Mouse (Mus musculus): ENCODE results near the gene Scyl2. TPM values are rescaled to one million over a fixed set of nuclear protein-coding genes. Genes with fewer than 3 reads are reported as not detected.
"Not testable (repeated sequence)": the region's sequence is repeated elsewhere in the genome, so short reads cannot be mapped to it uniquely, and the experiment has no call there.

The Scyl2 gene
- polyA plus RNA-seq, 1 experiment from 2014 or later: 17.1 TPM

GRCm38 (mm10) chr10:89708720-89709119, 22.6 kb upstream of the Scyl2 start:
- DNase-seq (ENCODE audit: low spot score) (no peak), ATAC-seq (no peak)
- Histone ChIP-seq H3K4me2 (ENCODE audit: low read length) (no peak overlapping the region), H3K36me3 (ENCODE audit: control insufficient read depth, insufficient read depth, low read length) (peaks cover 21% of the 10 kb centered on the region), H3K27ac (ENCODE audit: low read depth, low read length) (no peak overlapping the region), H3K4me3 (ENCODE audit: low read depth, low read length) (no peak overlapping the region), H3K9ac (ENCODE audit: low read length) (no peak overlapping the region), H3K27me3 (replicated peaks; ENCODE audit: control insufficient read depth, insufficient read depth, low read length) (no peaks in the 10 kb centered on the region), H3K4me1 (ENCODE audit: control insufficient read depth, insufficient read depth, low read length) (no peaks in the 10 kb centered on the region), H3K9me3 (replicated peaks; ENCODE audit: control insufficient read depth, low read length) (no peaks in the 10 kb centered on the region)
- 31% methylated on average over 10 of the region's 10 CpGs for WGBS

DNA sequence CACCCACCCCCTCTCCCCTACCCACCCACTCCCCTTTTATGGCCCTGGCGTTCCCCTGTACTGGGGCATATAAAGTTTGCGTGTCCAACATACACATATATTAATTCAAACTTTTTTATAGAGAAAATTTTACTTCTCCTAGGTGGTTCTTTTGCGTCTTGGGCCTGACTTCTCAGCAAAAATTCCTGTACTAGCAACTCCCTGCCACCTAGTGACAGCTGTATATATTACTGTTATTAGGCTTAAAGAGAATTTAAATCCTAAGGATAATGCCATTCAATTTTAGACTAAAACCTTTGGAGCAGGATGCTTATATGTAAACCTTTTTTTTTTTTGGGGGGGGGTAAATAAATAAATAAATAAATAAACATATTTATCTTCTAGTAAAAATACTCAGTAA, 21.3 kb upstream of the Scyl2 start:
- H3K9ac ChIP-seq (ENCODE audit: low read length): no peak overlapping the region
- H3K27me3 ChIP-seq (replicated peaks; ENCODE audit: control insufficient read depth, insufficient read depth, low read length): no peaks in the 10 kb centered on the region
- ATAC-seq: no peak
- no peak overlapping the region for H3K27ac ChIP-seq (ENCODE audit: low read depth, low read length)
- H3K36me3 ChIP-seq (ENCODE audit: control insufficient read depth, insufficient read depth, low read length): peaks cover 9% of the 10 kb centered on the region; the same call in 1 of the 2 replicates
- H3K4me1 ChIP-seq (ENCODE audit: control insufficient read depth, insufficient read depth, low read length): no peaks in the 10 kb centered on the region
- 84% methylated on average over 3 of the region's 3 CpGs for WGBS
- H3K9me3 ChIP-seq (replicated peaks; ENCODE audit: control insufficient read depth, low read length): no peaks in the 10 kb centered on the region
- no peak for DNase-seq (ENCODE audit: low spot score)
- no peak overlapping the region for H3K4me2 ChIP-seq (ENCODE audit: low read length)
- no peak overlapping the region for H3K4me3 ChIP-seq (ENCODE audit: low read depth, low read length)

DNA sequence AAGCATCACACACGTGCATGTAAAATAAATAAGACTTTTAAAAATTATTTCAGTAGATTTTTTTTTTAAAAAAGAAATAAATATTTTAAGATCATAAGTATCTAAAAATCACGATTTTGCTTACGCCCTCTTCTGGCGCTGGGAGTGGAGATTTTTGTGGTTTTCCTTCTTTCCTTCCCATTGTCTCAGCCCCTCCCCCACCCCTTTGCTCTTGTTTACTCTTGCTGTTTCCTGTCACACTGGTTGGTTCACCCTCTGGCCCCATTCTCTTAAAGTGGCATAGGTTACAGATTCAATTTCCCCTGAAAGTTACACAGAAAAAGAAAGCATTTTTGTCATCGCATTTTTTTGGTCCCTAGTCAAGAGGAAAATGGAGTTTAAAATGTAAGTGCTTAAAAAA, 17.0 kb upstream of the Scyl2 start:
- ATAC-seq: no peak
- Histone ChIP-seq H3K9me3 (replicated peaks; ENCODE audit: control insufficient read depth, low read length) (no peaks in the 10 kb centered on the region), H3K4me1 (ENCODE audit: control insufficient read depth, insufficient read depth, low read length) (no peaks in the 10 kb centered on the region), H3K36me3 (ENCODE audit: control insufficient read depth, insufficient read depth, low read length) (no peaks in the 10 kb centered on the region), H3K9ac (ENCODE audit: low read length) (no peak overlapping the region), H3K27me3 (replicated peaks; ENCODE audit: control insufficient read depth, insufficient read depth, low read length) (no peaks in the 10 kb centered on the region), H3K4me3 (ENCODE audit: low read depth, low read length) (no peak overlapping the region), H3K4me2 (ENCODE audit: low read length) (no peak overlapping the region), H3K27ac (ENCODE audit: low read depth, low read length) (no peak overlapping the region)
- DNase-seq (ENCODE audit: low spot score): no peak
- WGBS: 62% methylated on average over 5 of the region's 5 CpGs

DNA sequence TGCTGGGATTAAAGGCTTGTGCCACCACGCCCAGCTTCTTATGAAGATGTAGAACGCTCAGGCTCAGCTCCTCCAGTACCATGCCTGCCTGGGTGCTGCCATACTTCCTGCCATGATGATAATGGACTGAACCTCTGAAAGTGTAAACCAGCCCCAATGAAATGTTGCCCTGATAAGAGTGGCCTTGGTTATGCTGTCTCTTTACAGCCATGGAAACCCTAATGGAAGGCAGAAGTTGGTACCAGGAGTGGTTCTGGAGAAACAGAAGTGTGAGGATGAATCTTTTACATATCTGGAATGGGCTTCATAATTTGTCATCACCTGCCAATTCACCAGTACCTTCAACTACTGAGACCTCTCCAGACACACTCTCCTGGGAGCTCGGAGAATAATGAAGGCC, 11.9 kb upstream of the Scyl2 start:
- WGBS: 99% methylated on average over 3 of the region's 3 CpGs
- H3K4me3 ChIP-seq (ENCODE audit: low read depth, low read length): no peak overlapping the region
- H3K9ac ChIP-seq (ENCODE audit: low read length): no peak overlapping the region
- no peak for DNase-seq (ENCODE audit: low spot score)
- ATAC-seq: no peak
- H3K4me1 ChIP-seq (ENCODE audit: control insufficient read depth, insufficient read depth, low read length): no peaks in the 10 kb centered on the region
- no peak overlapping the region for H3K4me2 ChIP-seq (ENCODE audit: low read length)
- H3K36me3 ChIP-seq (ENCODE audit: control insufficient read depth, insufficient read depth, low read length): no peaks in the 10 kb centered on the region
- H3K9me3 ChIP-seq (replicated peaks; ENCODE audit: control insufficient read depth, low read length): no peaks in the 10 kb centered on the region
- no peak overlapping the region for H3K27ac ChIP-seq (ENCODE audit: low read depth, low read length)
- no peaks in the 10 kb centered on the region for H3K27me3 ChIP-seq (replicated peaks; ENCODE audit: control insufficient read depth, insufficient read depth, low read length)

GRCm38 (mm10) chr10:89696270-89696669, 10.2 kb upstream of the Scyl2 start:
- H3K27ac ChIP-seq (ENCODE audit: low read depth, low read length); H3K27me3 ChIP-seq (replicated peaks; ENCODE audit: control insufficient read depth, insufficient read depth, low read length); ATAC-seq; H3K9ac ChIP-seq (ENCODE audit: low read length); H3K36me3 ChIP-seq (ENCODE audit: control insufficient read depth, insufficient read depth, low read length); H3K4me3 ChIP-seq (ENCODE audit: low read depth, low read length); H3K4me2 ChIP-seq (ENCODE audit: low read length); DNase-seq (ENCODE audit: low spot score); H3K4me1 ChIP-seq (ENCODE audit: control insufficient read depth, insufficient read depth, low read length); H3K9me3 ChIP-seq (replicated peaks; ENCODE audit: control insufficient read depth, low read length): not testable (repeated sequence)
- WGBS: 81% methylated on average over 2 of the region's 2 CpGs

GRCm38 (mm10) chr10:89695194-89695911, 9.3 kb upstream of the Scyl2 start:
- WGBS: 82% methylated on average over 20 of the region's 20 CpGs
- DNase-seq (ENCODE audit: low spot score) (no peak), ATAC-seq (no peak)
- Histone ChIP-seq H3K27me3 (replicated peaks; ENCODE audit: control insufficient read depth, insufficient read depth, low read length) (no peaks in the 10 kb centered on the region), H3K27ac (ENCODE audit: low read depth, low read length) (no peak overlapping the region), H3K9ac (ENCODE audit: low read length) (no peak overlapping the region), H3K4me1 (ENCODE audit: control insufficient read depth, insufficient read depth, low read length) (no peaks in the 10 kb centered on the region), H3K36me3 (ENCODE audit: control insufficient read depth, insufficient read depth, low read length) (no peaks in the 10 kb centered on the region), H3K4me2 (ENCODE audit: low read length) (no peak overlapping the region), H3K4me3 (ENCODE audit: low read depth, low read length) (no peak overlapping the region), H3K9me3 (replicated peaks; ENCODE audit: control insufficient read depth, low read length) (no peaks in the 10 kb centered on the region)

DNA sequence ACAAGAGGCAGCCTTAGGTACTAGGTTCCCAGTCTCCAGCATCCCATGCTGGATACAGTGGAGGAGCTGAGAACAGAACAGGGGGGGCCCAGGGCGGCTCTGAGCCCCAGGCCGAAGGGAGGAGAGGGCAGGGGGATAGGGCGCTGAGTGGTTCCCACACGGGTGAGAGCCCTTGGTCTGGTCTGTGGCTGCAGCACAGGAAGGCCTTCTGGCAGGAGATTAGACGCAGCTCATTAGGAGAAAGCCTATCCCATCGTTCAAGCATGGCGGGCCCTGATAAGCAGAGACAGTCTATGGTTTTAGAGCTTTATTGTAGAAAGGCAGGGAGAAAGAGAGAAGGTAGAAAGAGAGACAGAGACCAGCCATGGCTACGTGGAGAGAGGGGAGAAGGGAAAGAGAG, 3.9 kb upstream of the Scyl2 start:
- ATAC-seq (no peak), DNase-seq (ENCODE audit: low spot score) (no peak)
- H3K27ac ChIP-seq (ENCODE audit: low read depth, low read length): no peak overlapping the region
- H3K36me3 ChIP-seq (ENCODE audit: control insufficient read depth, insufficient read depth, low read length): no peaks in the 10 kb centered on the region
- H3K4me1 ChIP-seq (ENCODE audit: control insufficient read depth, insufficient read depth, low read length): peaks cover 2% of the 10 kb centered on the region
- H3K9me3 ChIP-seq (replicated peaks; ENCODE audit: control insufficient read depth, low read length): no peaks in the 10 kb centered on the region
- WGBS: 61% methylated on average over 8 of the region's 8 CpGs
- H3K4me2 ChIP-seq (ENCODE audit: low read length): no peak overlapping the region
- no peak overlapping the region for H3K9ac ChIP-seq (ENCODE audit: low read length)
- H3K4me3 ChIP-seq (ENCODE audit: low read depth, low read length): no peak overlapping the region
- no peaks in the 10 kb centered on the region for H3K27me3 ChIP-seq (replicated peaks; ENCODE audit: control insufficient read depth, insufficient read depth, low read length)

GRCm38 (mm10) chr10:89687455-89687854, 1.4 kb upstream of the Scyl2 start:
- Histone ChIP-seq H3K36me3 (ENCODE audit: control insufficient read depth, insufficient read depth, low read length) (0 out of 2 replicates have a peak, but pooled peaks cover 2% of the 10 kb centered on the region), H3K4me3 (ENCODE audit: low read depth, low read length) (no peak overlapping the region), H3K27me3 (replicated peaks; ENCODE audit: control insufficient read depth, insufficient read depth, low read length) (no peaks in the 10 kb centered on the region), H3K9ac (ENCODE audit: low read length) (no peak overlapping the region), H3K4me1 (ENCODE audit: control insufficient read depth, insufficient read depth, low read length) (peaks cover 4% of the 10 kb centered on the region), H3K4me2 (ENCODE audit: low read length) (no peak overlapping the region), H3K9me3 (replicated peaks; ENCODE audit: control insufficient read depth, low read length) (no peaks in the 10 kb centered on the region), H3K27ac (ENCODE audit: low read depth, low read length) (no peak overlapping the region)
- ATAC-seq (no peak), DNase-seq (ENCODE audit: low spot score) (no peak)
- 78% methylated on average over 2 of the region's 2 CpGs for WGBS

- H3K4me3 ChIP-seq (ENCODE audit: low read depth, low read length): peak overlapping the region; percentile 99
- WGBS: 1% methylated on average over 50 of the region's 51 CpGs
- peak; percentile 21 for DNase-seq (ENCODE audit: low spot score)
- 0 out of 2 replicates have a peak, but pooled peaks cover 2% of the 10 kb centered on the region for H3K36me3 ChIP-seq (ENCODE audit: control insufficient read depth, insufficient read depth, low read length)
- no peak; the same call in none of the 2 replicates for ATAC-seq
- H3K27ac ChIP-seq (ENCODE audit: low read depth, low read length): peak overlapping the region; percentile 63
- H3K27me3 ChIP-seq (replicated peaks; ENCODE audit: control insufficient read depth, insufficient read depth, low read length): no peaks in the 10 kb centered on the region
- peak overlapping the region; percentile 95 for H3K9ac ChIP-seq (ENCODE audit: low read length)
- peak overlapping the region; percentile 60 for H3K4me2 ChIP-seq (ENCODE audit: low read length)
- H3K4me1 ChIP-seq (ENCODE audit: control insufficient read depth, insufficient read depth, low read length): peaks cover 4% of the 10 kb centered on the region
- no peaks in the 10 kb centered on the region for H3K9me3 ChIP-seq (replicated peaks; ENCODE audit: control insufficient read depth, low read length)
Measured at GRCm38 (mm10) chr10:89685391-89686138, 520 bp downstream of the Scyl2 start.
